Mouse (Mus musculus) neural tube, embryonic 12.5 days (tissue): ENCODE results near the gene Pja2. TPM values are rescaled to one million over a fixed set of nuclear protein-coding genes. Genes with fewer than 3 reads are reported as not detected.

ENCODE experiments used
- microRNA-seq: library from miRNA; unstranded; fragments of <30 nt; microRNA quantifications from one replicate; pipeline ENCODE4, GENCODE M21; 2017
- polyA plus RNA-seq: library from polyadenylated mRNA; unstranded; fragments of >200 nt; fragmentation: Nextera tagmentation; extraction: Ambion mirVana; gene quantifications from 2 replicates; pipeline ENCODE4 v1.2.1, GENCODE M21; 2016

Pja2 gene
- polyA plus RNA-seq, 1 experiment from 2014 or later: 113 TPM

Small RNA genes lying within 50 kb of the gene (microRNA-seq; reads per million reads assigned to microRNA genes)
- not detected for gene Gm24194
